Mouse (Mus musculus) olfactory bulb, adult 2 months (tissue): Measurements from ENCODE around the gene Ube2r2. TPM values are rescaled to one million over a fixed set of nuclear protein-coding genes. Genes with fewer than 3 reads are reported as not detected.

ENCODE experiments used
- H3K27ac ChIP-seq: fragments of 200-500 bp; 2 replicates; pipeline ENCODE4 v1.5.1; 2012; ENCODE audit warnings: low read depth, low read length; ENCODE audit not compliant: insufficient read depth
- H3K4me1 ChIP-seq: fragments of 200-500 bp; 2 replicates; pipeline ENCODE4 v1.6.1; 2012; ENCODE audit warnings: low read length; ENCODE audit not compliant: control insufficient read depth, insufficient read depth
- H3K4me3 ChIP-seq: fragments of 200-500 bp; 2 replicates; pipeline ENCODE4 v1.5.1; 2012; ENCODE audit warnings: mild to moderate bottlenecking, low read depth, low read length, moderate library complexity; ENCODE audit not compliant: insufficient read depth
- CTCF ChIP-seq: fragments of 200-500 bp; IDR thresholded peaks from 2 replicates; pipeline ENCODE4 v1.5.1; 2012; ENCODE audit warnings: low read depth, mild to moderate bottlenecking, low read length, moderate library complexity; ENCODE audit not compliant: insufficient read depth
- POLR2A ChIP-seq: fragments of 200-500 bp; IDR thresholded peaks from 2 replicates; pipeline ENCODE4 v1.6.1; 2012; ENCODE audit warnings: mild to moderate bottlenecking, low read depth, low read length, moderate library complexity; ENCODE audit not compliant: insufficient read depth
- WGBS: fragments of 180-500 bp; shearing (Covaris S2); methylation state at CpG from one replicate; pipeline ENCODE4 v1.1.7; 2018; 5-methylcytosine and 5-hydroxymethylcytosine counted together
- polyA plus RNA-seq: library from polyadenylated mRNA; stranded (reverse); fragments of >200 nt; gene quantifications from 2 replicates; pipeline ENCODE4 v1.2.4, GENCODE M21; 2012; ENCODE audit warnings: low replicate concordance; ENCODE audit not compliant: missing spikeins, insufficient read depth, insufficient read length

Gene Ube2r2
- polyA plus RNA-seq, 1 experiment = not detected

- 82% methylated on average over 15 of the region's 15 CpGs for WGBS
- no peak for TF ChIP-seq CTCF
- no peak for TF ChIP-seq POLR2A
- Histone ChIP-seq H3K4me3 (no peak overlapping the region), H3K4me1 (peaks cover 3% of the 10 kb centered on the region; the same call in 1 of the 2 replicates), H3K27ac (no peak overlapping the region)
These were observed 44.5 kb downstream of the Ube2r2 start for GRCm38 (mm10) chr4:41179825-41180725.

DNA sequence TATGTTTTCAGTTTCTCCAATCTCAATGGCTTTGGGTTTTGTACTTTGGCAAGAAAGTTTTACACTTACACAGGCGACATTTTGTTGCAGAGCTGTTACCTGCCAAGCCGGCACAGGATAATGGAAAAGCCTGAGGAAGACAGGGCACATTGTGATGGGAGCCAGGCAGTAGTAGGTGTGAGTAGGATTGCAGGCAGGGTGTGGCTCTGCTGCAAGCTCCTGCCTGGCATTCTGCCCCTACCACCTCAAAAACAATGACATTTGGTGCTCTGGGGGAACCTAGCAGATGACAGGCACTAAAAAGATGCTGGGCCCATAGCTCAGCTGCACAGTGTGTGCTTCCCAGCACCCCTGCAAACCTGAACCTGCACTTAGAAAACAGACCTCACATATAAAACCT, 54.3 kb downstream of the Ube2r2 start:
- TF ChIP-seq POLR2A (no peak), CTCF (no peak)
- 85% methylated on average over 2 of the region's 2 CpGs for WGBS
- Histone ChIP-seq H3K4me3 (no peak overlapping the region), H3K4me1 (peaks cover 2% of the 10 kb centered on the region), H3K27ac (no peak overlapping the region)

DNA sequence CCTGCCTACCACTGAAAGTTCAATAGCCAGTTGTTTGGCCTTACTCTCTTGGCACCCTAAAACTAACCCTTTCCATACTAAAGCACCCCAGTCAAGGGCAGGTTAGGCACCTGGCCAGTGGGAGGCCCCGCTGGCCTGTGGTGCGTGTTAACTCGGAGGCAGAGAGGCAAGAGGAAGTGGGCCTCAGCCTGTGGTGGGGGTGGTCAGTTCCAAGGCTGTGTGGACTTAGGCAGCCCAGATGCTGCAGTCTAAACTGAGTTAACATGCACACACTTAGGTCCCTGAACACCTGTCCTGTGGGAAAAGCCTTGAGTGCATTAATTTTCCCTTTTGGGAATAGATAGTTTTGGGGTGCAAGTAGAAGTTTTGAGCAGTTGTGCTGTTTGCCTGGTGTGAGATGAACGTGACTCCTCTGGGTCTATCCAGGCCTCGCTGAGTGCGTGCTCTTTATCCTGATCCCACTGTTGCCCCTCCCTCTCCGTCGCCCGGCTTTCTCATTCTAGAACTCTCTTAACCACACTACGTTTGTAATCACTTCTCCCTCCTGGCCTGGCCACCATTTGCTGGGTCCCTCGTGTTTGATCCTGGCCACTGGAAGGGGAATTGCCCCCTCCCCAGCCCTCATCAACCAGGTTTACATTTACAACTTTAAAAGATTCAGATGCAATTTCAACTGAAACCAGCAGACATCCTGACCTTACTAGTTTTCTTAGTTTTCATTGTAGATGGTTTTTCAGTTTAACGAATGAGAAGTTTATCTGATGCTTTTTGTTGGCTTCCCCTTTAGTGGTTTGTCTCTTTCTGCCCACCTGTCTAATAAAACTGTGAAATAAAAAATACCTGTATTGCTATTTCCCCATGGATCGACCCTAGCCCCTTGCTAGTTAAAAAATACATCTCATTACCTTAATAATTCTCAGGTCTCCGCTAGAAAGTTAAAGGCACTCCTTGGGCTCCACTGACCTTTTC, 57.3 kb downstream of the Ube2r2 start:
- TF ChIP-seq POLR2A (no peak), CTCF (no peak)
- 68% methylated on average over 14 of the region's 14 CpGs for WGBS
- Histone ChIP-seq H3K4me3 (no peak overlapping the region), H3K27ac (no peak overlapping the region), H3K4me1 (no peaks in the 10 kb centered on the region)

GRCm38 (mm10) chr4:41195328-41195727, 59.8 kb downstream of the Ube2r2 start:
- no peak overlapping the region for H3K4me3 ChIP-seq
- TF ChIP-seq POLR2A = no peak
- TF ChIP-seq CTCF = no peak
- WGBS = 89% methylated on average over 15 of the region's 15 CpGs
- no peak overlapping the region for H3K27ac ChIP-seq
- no peaks in the 10 kb centered on the region for H3K4me1 ChIP-seq

DNA sequence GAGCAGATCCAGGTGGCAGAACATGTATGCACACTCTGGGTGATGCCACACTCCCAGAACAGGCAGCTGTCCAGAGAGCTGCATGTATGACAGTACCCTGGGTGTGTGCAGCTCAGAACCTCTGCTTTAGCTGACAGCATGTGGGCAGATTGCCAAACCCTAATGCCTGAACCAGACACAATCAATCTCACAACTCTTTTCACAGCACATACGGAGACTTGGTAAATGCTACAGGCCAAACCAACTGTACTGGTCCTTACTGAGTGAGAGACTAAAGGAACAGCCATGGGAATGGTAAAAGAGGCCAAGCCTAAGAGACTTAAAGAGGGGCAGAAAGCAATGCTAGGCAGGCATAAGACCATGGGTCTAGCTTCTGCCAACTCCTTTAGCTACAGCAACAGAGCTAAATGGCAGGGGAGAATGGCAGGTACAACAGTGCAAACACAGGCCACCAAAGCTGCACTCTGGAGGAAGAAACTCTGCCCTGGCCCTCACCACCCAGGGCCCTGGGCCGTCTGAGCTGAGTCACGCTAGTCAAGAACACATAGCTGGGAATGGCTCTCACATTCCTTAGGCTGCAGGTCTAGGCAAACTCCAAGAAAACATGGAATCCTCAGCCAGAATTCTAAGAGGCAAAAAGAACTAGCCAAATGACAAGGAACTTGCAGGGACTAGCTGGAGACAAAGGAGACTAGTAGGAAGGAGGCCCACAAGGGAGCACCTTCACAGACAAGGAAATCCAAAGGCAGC, 61.5 kb downstream of the Ube2r2 start:
- Histone ChIP-seq H3K4me3 (no peak overlapping the region), H3K27ac (no peak overlapping the region), H3K4me1 (no peaks in the 10 kb centered on the region)
- TF ChIP-seq POLR2A = no peak
- no peak for TF ChIP-seq CTCF
- 62% methylated on average over 3 of the region's 3 CpGs for WGBS

DNA sequence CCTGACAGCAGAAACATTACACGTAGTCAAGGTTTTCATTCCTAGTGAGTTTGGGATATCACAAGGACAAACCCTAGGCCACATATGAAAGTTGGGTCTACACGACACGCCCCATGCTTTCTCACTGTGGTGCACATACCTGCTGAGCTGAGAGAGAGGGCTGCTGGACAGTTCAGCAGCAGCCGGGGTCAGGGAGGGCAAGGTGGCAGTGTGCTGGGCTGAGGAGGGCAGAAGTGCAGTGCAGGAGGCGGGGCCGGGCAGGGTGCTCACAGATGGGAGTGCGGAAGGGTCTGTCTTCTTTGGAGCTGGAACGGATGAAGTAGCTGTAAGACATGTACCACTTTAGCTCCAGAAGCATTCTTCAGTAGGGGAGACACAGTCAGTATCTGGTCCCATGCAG, 66.6 kb downstream of the Ube2r2 start:
- 94% methylated on average over 8 of the region's 8 CpGs for WGBS
- Histone ChIP-seq H3K4me3 (no peak overlapping the region), H3K27ac (no peak overlapping the region), H3K4me1 (no peaks in the 10 kb centered on the region)
- TF ChIP-seq CTCF (no peak), POLR2A (no peak)

DNA sequence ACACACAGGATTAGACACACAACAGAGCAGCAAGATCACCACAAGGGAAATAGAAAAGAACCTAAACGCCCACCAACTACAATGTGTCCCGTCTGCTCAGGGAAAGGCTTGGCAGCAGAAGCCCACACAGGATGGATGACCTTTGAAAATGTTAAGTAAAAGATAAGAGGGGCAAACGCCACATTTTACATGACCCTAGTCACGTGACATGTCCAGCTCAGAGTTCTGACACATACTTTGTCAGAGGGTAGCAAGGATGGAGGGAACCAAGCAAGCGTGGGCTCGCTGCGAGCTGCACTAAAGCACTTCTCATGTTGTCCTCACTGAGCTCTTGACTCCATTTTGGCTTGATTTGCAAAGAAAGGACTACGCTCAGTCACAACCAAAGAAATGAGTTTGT, 70.2 kb downstream of the Ube2r2 start:
- Histone ChIP-seq H3K27ac (no peak overlapping the region), H3K4me1 (no peaks in the 10 kb centered on the region), H3K4me3 (no peak overlapping the region)
- TF ChIP-seq CTCF (no peak), POLR2A (no peak)
- WGBS = 92% methylated on average over 8 of the region's 8 CpGs

GRCm38 (mm10) chr4:41208050-41208449, 72.5 kb downstream of the Ube2r2 start:
- H3K4me1 ChIP-seq = no peaks in the 10 kb centered on the region
- TF ChIP-seq CTCF = no peak
- TF ChIP-seq POLR2A = no peak
- WGBS = 41% methylated on average over 4 of the region's 4 CpGs
- H3K4me3 ChIP-seq = no peak overlapping the region
- no peak overlapping the region for H3K27ac ChIP-seq

DNA sequence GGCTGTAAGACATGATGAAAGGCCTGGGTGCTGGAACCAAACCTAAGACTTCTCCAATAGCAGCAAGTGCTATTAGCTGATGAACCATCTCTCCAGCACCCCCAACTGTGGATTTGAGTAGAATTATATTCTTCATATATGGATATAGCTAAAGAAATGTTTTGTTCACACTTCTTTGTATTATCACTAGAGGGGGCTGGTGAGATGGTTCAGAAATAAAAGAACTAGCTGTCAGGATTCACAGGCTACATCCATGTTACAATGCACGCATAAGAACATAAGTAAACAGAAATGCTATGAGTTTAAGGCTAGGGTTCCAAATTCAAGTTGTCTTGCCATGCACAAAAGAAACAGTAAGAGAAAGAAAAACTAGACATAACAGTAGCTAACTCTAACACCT, 89.9 kb downstream of the Ube2r2 start:
- H3K27ac ChIP-seq = no peak overlapping the region
- WGBS = 53% methylated on average over 1 of the region's 1 CpGs
- TF ChIP-seq CTCF = no peak
- no peak for TF ChIP-seq POLR2A
- no peak overlapping the region for H3K4me3 ChIP-seq
- H3K4me1 ChIP-seq = no peaks in the 10 kb centered on the region
